Mouse (Mus musculus) spleen, postnatal 36 days (tissue): ENCODE measurements around the gene Mfsd12.

Source experiments
- DNase-seq, 2 experiments: peaks; one replicate each; pipeline ENCODE4 v3.0.0; 2022; ENCODE audit warnings: low spot score in 2 of 2, mixed read lengths in 1 of 2

The Mfsd12 gene

DNA sequence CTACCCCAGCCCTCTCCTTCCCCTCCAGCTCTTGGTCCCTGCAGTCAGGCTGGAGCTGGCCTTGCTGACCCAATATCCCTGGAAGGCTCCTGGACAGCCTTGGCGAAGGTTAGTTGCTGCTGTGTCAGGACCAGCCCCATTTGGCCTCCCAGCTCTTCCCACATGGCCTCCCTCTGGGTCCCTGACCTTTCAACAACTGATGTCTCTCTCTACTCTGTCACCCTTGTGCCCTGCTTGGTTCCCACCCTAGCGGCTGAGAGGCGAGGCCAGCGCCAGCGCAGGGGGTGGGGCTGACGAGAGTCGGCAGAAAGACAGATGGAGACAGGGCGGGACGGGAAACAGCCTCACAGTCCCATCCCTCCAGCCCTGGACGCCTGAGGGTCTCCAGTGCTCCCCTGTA, 28.9 kb upstream of the Mfsd12 start, which contains the start of gene Tbxa2r:
Gene Tbxa2r (plus strand): TSS at position 346 of the 400 bp plus-strand sequence.
- peak; percentile 68 to 74 for DNase-seq

GRCm38 (mm10) chr10:81329194-81329975, 27.9 kb upstream of the Mfsd12 start:
- DNase-seq: peak; percentile 80 to 82

GRCm38 (mm10) chr10:81330007-81330406, 27.3 kb upstream of the Mfsd12 start:
- no peak for DNase-seq

DNA sequence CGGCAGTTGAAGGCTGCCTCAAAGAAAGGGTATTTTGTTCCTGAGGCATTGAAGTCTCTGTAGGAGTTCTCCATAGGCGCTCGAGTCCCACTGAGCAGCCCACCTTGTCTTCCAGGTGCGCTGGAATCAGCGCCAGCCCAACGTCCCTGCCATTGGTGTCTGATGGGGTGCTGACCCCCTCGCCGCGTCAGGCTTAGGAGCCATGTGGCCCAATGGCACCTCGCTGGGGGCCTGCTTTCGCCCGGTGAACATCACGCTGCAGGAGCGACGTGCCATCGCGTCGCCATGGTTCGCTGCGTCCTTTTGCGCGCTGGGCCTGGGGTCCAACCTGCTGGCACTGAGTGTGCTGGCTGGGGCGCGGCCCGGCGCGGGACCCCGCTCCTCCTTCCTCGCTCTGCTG, 25.0 kb upstream of the Mfsd12 start:
- no peak for DNase-seq

DNA sequence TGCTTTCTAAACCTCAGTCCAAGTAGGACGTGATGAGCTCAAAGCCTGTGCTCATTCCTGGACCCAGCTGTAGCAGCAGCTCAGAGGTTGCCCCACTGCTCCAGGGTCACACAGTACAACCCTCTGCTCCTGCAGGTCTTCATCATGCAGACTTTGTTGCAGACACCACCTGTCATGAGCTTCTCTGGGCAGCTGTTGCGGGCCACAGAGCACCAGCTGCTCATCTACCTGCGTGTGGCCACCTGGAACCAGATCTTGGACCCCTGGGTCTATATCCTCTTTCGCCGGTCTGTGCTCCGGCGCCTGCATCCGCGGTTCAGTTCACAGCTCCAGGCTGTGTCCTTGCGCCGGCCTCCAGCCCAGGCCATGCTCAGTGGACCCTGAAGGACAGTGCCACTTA, 23.0 kb upstream of the Mfsd12 start:
- no peak for DNase-seq

DNA sequence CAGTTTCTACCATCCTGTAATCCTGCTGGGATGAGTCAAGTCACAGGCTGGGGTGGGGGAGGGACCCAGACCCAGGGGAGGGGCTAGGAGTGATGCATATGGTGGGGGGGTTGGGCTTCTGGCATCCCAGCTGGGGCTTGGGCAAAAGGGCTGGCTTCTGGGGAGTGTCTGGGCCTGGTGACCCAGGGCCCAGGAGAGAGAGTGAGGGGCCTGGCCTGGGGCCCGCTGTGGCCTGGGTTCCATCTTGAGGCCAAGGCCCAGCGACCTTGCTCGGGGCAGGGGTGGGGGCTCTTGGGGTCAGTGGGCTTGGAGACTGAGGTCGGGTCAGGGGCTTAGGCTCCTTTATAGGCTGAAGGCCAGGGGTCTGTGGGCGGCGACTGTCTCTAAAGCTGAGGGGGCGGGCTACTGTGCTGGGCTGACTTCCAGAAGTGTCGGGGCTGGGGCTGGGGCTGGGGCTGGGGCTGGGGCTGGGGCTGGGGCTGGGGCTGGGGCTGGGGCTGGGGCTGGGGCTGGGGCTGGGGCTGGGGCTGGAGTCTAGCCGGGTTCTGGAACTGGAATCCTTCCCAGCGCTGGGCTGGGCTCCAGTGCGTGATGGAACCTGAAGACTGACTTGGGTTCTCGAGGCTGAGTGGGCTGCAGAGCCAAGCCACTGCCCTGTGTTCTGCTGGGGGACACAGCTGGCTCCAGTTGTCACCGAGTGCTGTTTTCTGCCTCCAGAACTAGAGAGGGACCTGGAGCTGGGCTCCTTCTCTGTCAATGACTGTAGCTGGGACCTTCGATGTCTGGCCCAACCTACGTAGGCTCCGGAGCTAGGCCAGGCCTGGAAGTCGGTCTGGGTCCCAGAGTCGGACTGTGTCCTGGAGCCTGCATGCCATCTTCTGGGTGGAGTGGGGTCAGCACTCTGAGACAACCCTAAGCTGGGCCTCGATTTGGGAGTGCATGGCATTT, 21.6 kb upstream of the Mfsd12 start:
- no peak for DNase-seq

DNA sequence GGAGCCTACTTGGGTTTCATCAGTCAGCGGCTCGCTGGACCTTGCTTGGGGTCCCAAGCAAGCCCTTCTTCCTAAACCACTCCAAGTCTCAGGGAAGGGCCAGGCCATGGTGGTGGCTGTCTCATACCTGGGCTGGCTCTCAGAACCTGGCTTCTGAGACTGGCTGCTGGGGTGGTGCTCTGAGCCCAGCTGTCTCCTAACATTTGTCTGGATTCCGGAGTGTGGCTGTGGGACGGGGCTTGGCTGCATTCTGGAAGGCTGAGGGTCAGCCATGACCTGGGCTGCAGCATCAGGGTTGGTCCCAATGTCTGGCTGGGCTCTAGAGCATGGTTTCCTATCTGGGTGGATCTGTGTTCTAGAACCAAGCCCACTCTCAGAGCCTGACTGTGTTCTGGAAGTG, 20.7 kb upstream of the Mfsd12 start:
- DNase-seq: no peak

- no peak for DNase-seq
Observed at GRCm38 (mm10) chr10:81340551-81341332, 16.5 kb upstream of the Mfsd12 start.

GRCm38 (mm10) chr10:81341333-81341949, 15.8 kb upstream of the Mfsd12 start:
- peak; percentile 56 to 66 for DNase-seq

DNA sequence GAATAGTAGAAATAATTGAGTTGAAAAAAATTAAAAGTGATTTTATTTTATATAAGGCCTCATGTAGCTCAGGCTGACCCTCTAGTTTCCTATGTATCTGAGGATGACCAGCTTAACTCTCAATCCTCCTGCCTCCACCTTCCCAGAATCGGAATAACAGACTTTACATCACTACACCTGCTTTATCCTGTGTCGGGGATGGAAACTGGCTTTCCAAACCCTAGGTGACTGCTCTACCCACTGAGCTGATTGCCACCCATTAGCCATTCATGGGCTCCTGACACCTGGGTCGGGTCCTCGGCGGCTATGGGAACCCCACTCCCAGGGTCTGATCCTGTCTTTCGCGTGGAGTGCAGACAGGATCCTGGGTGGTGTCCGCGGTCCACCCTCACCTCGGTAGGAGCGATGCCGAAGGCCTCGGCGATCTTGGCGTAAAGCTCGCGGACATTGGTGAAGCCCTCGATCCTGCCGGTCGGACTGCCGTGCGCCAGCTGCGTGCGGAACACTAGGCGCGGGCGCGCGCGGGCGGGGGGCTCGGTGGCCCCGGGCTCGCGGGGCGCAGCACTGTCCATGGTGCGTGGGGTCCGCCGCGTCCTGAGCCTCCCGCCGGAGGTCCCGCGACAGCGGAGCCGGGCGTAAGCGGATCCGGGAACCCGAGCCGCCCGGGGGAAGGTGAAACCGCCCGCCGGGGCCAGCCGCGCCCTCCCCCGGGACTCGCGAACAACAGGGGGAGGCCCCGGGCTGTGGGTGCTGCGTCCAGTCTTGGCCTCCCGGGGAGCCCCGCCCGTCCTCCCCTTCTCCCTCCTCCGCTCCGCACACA, 14.4 kb upstream of the Mfsd12 start, which contains the start of gene Gipc3:
Gene Gipc3 (minus strand): TSS at position 581 of the 820 bp plus-strand sequence.
- peak; percentile 53 to 64 for DNase-seq

DNA sequence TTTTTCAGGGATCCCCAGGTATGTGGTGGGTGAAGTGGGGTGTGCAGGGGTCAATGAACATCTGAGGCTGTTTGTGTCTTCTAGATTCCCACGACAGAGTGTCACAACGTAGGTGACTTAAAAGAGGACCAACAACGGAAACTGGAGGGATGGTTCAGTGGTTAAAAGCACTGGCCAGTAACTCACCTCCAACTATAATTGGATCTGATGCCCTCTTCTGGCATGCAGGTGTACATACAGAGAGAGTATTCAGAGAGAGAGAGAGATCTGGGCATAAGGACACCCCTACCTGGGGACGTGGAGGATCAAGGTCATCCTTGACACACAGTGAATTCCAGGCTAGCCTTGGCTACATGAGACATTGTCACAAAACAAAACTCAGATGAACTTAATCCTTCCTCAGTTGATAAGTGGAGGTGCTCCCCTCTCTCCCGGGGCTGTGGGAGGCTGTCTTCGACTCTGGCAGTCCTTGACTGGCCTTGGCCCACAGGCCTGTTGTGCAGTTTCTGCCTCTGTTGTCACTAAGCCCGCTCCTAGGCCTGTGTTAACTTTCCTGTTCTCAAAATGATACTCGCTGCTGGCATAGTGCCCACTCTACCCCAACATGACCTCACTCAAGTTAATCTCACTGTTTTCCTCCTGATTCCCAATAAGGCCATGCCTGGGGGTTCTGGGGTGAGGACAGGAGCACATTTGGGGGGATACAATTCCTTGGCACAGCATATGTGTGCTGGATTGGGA, 12.7 kb upstream of the Mfsd12 start:
- peak in 1 of 2 experiments; percentile 55 for DNase-seq

DNA sequence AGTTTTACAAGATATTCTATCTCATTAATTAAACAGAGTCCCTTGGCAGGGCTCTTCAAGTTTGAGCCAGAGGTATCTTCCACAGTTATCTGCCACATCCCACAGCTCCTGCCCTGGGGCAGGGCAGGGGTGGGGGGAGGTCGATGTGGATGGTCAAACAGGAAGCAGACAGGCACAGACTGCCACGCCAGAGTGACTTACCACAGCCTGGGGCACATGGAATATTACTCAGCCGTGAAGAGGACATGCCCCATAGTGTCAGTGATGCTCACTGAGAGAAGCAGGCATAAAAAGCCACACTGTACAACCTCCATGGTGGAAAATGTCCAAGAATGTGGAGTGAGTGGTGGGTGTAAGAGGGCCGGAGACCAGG, 12.1 kb upstream of the Mfsd12 start:
- DNase-seq: no peak

GRCm38 (mm10) chr10:81346453-81347067, 10.7 kb upstream of the Mfsd12 start:
- peak; percentile 69 to 71 for DNase-seq

- peak in 1 of 2 experiments; percentile 64 for DNase-seq
Observed at GRCm38 (mm10) chr10:81349146-81349545, 8.1 kb upstream of the Mfsd12 start.

GRCm38 (mm10) chr10:81349961-81350350, 7.3 kb upstream of the Mfsd12 start:
- no peak for DNase-seq

DNA sequence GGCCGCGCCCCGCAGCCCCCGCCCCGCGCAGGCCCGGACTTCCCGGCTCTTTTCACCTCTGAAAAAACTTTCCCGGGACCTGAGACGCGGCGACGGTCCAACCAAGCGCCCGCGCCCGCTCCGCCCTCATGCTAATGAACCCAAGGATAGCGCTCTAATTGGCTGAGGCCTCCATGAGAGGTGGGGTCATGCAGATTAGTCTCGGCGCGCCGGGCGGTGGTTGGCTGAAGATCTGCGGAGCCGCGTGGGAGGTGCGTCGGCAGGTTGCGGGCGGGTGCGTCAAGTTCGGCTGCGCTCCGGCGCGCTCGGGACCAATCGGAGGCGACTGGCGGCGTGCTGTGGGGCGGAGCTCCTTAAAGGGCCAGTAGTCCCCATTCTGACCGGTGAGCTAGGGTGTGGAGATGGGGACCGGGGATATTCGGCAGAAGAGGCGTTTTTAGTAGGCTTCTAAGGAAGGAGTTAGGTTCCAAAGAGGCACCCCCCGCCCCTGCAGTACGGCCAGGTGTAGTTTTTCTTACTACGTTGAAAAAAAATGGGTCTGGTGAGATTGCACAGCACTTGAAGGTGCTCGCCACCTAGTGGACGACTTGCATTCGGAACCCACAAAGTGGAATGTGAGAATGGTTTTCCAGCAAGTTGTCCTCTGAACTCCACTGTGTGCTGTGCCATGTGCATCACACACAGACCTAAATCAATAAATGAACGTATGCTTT, 6.8 kb upstream of the Mfsd12 start, which contains the start of gene Hmg20b:
Gene Hmg20b (minus strand): TSS at position 130 of the 713 bp plus-strand sequence.
- peak; percentile 99 for DNase-seq

- DNase-seq: peak; percentile 57 to 74
Observed at GRCm38 (mm10) chr10:81351678-81352291, 5.5 kb upstream of the Mfsd12 start.
